Mouse (Mus musculus) myocyte (in vitro differentiated cells): ENCODE results near the gene Igsf3.

Experiments
- MYOD1 ChIP-seq, 3 experiments: IDR thresholded peaks; one replicate each; pipeline ENCODE4 v1.6.1; 2011; ENCODE audit warnings: control low read depth in 2 of 3, low read depth in 2 of 3, mild to moderate bottlenecking in 2 of 3, moderate library complexity in 1 of 3; ENCODE audit not compliant: insufficient read length in 2 of 3, control insufficient read depth in 1 of 3
- POLR2A ChIP-seq: IDR thresholded peaks from one replicate; pipeline ENCODE4 v1.6.1; 2011; ENCODE audit warnings: low read depth, mild to moderate bottlenecking, control low read depth, moderate library complexity; ENCODE audit not compliant: insufficient read length
- TCF12 ChIP-seq: IDR thresholded peaks from one replicate; pipeline ENCODE4 v1.6.1; 2011; ENCODE audit warnings: mild to moderate bottlenecking, control low read depth; ENCODE audit not compliant: poor library complexity, insufficient read depth, severe bottlenecking

- TF ChIP-seq MYOD1 (IDR thresholded peaks at IDR 0.05; ENCODE audit: control insufficient read depth in 1 of 3, insufficient read length in 2 of 3, low read depth in 2 of 3) (no peak), TCF12 (no peak), POLR2A (no peak)
Observed at GRCm38 (mm10) chr3:101424295-101424885, 47.5 kb downstream of the Igsf3 start.
